Mouse (Mus musculus) thymus, postnatal 4 days (tissue): ENCODE results near the gene Frmd6.

Source experiments
- DNase-seq: peaks from one replicate; pipeline ENCODE4 v3.0.0; 2021

The Frmd6 gene

DNA sequence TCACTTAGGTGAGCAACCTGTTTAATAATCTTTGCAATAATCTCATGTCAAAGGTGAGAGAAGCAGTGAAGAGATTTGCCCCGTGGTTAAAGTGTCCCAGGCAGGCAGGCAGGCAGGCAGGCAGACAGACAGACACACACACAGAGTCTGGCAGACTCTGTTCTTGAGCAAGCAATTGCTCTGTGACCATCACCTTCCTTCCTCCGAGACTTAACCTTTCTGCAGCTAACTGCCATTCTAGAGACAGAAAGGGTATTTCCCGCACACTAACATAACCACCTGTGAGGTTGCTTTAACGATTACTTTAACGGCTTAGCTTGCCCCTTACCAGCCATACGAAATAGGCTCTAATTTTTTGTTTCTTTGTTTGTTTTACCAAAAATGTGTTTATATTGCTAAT, 30.4 kb downstream of the Frmd6 start:
- DNase-seq: no peak

- DNase-seq: no peak
These were observed 31.5 kb downstream of the Frmd6 start for GRCm38 (mm10) chr12:70856776-70857175.

DNA sequence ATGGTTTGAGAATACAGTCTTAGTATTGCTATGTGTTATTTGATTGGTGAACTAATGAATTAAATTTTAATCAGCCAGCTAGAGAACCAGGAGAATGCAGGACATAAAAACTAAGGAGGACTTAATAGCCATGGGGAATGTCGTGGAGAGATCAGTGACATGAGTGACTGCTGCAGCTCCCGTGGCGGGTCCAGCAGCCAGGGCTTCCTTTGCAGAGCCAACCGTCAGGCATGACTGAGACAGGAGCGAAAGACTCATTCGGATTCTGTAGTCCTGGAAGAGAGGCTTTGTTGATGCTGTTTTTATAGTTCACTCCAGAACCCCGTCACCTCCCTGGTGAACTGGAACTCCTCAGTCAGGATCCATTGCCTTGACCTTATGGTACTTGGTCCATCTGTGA, 38.0 kb downstream of the Frmd6 start:
- no peak for DNase-seq

- no peak for DNase-seq
These were observed 42.5 kb downstream of the Frmd6 start for GRCm38 (mm10) chr12:70867780-70868179.

DNA sequence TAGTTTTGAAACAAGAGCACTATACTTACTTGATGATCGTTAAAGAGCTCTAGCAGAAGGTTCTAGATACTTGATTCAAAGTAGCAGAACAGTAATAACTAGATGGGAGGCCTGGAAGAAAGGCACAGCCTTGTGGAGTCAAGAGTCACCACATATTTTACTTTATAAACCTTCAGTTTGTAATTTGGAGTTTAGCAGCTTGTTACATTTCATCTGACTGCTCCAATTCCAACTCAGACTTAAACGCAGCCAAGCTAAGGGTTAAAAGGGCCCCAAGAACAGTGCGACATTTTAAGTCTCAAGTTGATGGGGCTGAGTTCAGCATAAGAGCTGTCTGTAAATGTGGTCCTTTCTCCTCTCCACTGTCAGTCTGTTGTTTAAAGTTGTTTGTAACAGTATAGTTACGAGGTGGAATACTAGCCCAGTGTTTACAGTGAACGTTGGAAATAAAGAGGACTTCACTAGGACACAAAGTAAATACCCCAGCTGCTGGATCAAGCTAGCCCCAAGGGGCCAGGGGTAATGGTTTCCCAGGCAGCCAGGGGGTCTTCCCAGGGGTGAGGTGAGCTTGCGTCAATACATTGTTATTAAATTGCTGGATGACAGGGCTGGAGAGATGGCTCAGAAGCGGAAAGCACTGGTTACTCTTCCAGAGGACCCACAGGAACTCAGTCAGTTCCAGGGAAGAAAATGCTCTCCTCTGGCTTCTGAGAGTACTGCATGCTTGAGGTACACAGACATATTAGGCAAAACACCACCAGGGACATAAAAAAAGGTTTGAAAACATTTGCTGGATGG, 43.1 kb downstream of the Frmd6 start:
- DNase-seq: no peak

DNA sequence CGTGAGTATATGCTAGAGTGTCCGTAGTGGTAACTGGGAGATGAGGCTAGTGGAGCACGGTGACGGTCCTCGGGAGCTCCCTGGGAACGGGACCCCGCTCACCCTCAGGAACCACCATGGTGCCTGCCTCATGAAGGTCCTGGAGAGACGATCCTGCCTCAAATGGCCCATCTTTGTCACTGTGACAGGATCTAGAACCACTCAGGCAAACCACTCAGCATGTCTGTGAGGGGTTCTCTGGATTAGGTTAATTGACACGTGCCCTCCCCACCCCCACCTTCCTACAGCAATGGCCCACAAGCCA, 43.6 kb downstream of the Frmd6 start:
- no peak for DNase-seq

DNA sequence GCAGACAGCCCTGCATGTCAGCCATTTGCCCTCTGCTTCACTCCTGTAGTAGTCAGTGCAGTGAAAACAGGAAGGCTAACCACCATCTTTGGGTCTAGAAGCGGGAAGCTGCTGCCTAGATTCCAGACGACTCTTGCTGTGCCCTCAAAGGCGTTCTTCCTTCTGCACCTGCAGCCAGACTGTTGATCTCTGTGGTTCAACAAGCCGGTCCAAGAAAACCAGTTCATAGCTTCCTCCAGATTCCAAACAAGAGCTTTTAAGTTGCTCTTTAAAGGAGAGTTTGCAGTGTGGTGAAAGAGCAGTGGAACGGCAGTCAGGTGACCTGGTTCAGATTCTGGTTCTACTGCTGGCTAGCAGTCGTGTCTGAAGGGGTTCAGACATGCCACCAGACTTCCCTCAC, 48.2 kb downstream of the Frmd6 start:
- DNase-seq: peak; percentile 49

- no peak for DNase-seq
These were observed 51.1 kb downstream of the Frmd6 start for GRCm38 (mm10) chr12:70876270-70876998.

GRCm38 (mm10) chr12:70877926-70878710, 52.8 kb downstream of the Frmd6 start:
- no peak for DNase-seq

DNA sequence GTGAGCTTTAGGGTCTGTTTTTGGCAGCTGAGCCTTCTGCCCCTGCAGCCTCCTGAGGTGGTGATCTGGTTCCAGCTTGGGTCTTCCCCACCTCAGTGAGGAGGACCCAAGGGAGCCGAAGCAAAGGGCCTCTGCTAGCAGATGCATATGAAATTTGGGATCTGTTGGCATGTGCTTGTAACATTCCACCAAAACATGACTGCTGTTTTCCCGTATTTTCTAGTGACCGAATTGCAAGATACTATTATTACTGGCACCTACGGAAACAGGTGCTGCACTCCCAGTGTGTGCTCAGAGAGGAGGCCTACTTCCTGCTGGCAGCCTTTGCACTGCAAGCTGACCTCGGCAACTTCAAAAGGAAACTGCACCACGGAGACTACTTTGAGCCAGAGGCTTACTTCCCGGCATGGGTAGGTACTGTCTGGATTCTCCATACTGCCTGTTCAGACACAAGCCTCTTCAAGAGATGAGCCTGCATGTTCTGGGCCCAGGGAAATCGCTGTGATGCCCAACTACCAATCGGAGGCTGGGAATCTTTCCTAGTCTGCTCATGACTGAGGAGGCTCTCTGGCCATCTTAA, 55.2 kb downstream of the Frmd6 start:
- DNase-seq: peak; percentile 41

DNA sequence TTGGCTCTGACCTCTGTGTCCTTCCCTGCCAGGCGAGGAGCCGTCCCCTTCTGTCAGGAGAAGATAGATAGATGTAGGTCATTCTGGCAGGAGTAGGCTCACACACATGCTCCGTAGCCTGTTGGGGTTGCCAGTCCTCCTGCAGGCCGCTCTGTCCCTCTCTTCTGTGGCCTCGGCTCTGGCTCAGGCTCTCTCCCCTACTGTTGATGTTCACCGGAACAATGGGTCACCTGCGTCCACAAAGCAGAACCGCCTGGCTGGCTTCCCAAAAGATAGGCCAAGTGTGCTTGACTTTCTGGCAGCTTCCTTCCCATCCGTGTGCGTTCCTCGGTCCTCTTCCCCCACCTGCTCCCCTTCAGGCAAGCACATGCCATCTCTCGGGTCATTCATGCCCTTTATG, 56.0 kb downstream of the Frmd6 start:
- no peak for DNase-seq

GRCm38 (mm10) chr12:70881854-70882253, 56.5 kb downstream of the Frmd6 start:
- DNase-seq: no peak

- DNase-seq: no peak
These were observed 57.8 kb downstream of the Frmd6 start for GRCm38 (mm10) chr12:70883141-70883540.

DNA sequence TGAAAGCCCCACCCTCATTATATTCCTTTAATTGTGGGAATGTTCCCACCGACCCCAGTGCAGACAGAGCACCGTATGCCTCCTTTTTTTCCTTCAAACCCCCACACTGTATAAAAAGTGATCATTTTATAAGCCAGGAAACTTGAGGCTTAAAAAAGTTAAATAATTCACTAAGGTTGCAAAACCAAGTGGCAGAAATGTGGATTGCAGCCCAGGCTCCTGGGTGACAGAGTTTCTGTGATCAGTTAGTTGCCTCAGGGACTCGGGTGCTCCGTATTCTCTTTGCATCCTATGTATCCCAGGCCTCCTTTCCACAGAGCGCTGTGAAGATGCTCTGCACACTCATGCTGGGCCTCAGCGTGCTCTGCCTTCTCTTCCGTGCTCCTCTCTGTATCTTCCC, 58.8 kb downstream of the Frmd6 start:
- DNase-seq: no peak

DNA sequence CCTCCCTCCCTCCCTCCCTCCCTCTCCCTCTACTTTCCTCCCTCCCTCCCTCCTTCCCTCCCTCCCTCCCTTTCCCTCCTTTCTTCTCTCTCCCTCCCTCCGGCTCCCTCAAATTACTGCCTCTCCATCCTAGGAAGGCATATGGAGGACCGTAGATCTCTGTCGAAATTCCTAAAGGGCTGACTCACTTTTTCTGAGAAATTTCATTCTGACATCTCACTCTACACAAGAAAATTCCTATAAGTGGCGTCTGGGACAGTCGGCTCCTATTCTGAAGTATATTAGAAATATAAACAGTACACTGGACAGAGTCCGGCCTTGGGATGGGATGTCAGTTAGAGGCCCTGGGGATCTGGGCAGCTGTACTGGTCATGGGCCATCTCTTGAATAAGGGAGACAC, 59.7 kb downstream of the Frmd6 start:
- DNase-seq: no peak

DNA sequence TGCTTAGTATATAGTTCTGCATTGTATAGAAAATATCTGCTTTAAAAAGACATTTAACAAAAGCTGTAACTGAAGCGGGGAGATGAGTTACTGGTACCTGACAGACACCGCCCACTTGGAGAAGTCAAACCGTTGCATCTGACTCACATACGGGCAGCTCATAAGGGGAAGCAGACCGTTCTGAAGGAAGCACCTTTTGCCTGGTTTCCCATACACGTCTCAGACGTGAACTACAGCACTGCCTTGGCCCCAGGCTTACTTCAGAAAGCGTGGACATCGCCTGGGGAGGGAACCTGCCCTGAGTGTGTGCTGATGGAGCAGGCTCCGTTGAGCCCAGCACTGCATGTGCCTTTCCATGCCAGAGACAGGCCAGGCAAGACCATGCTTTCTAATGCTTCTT, 60.3 kb downstream of the Frmd6 start:
- DNase-seq: no peak

- no peak for DNase-seq
These were observed 65.1 kb downstream of the Frmd6 start for GRCm38 (mm10) chr12:70890405-70890804.

GRCm38 (mm10) chr12:70890874-70891470, 65.7 kb downstream of the Frmd6 start:
- no peak for DNase-seq

DNA sequence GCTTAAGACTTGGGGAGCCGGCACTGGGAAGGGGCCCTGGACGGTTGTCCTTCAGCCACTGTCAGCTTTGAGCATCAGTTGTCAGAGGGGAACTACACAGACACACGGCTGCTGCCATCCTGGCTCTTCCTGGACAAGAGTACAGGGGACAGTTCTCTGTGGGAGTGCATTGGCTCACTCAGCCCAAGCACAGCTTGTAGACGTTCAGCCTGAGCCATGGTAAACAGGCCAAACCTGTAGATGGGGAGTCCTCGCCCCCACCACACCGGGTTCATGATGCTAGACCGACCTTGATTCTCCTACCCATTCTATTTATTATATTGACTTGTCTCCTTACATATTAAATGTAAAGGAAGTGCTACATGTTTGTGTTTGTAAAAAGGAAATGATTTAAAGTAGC, 70.0 kb downstream of the Frmd6 start:
- DNase-seq: no peak

DNA sequence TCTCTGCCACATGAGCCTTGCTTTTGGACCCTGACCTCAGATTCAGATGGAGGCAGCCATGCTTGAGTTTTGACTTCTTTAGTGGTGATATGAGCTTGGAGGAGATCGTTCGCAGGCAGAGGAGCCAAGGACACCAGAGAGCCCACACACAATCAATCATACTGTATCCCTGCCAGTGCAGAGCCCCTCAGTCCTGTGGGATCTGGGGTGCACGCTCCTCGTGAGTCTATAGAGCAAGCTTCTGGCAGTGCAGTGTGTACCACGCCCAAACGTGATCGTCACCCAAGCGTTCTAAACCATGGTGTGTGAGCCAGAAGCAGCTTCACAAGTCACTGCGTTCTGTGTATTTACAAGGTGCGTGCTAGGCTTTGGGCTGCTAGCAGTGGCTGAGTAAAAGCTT, 70.8 kb downstream of the Frmd6 start:
- DNase-seq: no peak

DNA sequence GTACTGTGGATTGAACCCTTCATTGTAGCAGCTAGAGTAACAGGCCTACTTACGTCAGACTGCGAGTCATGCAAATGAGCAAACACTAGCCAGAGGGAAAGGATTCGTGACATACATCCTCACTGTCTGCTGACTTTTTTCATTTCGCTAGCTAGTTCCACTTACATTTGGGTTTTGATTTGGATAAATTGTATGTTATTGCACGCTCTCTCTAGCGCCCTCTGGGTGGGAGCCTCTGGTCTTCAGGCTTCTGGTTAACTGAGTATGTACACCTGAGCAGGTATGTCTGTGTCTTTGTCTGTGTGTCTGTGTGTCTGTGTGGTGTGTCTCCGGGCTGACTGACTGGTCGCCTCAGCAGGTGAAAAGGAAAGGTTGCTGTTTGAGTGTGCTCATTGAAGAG, 72.1 kb downstream of the Frmd6 start:
- DNase-seq: peak; percentile 79

DNA sequence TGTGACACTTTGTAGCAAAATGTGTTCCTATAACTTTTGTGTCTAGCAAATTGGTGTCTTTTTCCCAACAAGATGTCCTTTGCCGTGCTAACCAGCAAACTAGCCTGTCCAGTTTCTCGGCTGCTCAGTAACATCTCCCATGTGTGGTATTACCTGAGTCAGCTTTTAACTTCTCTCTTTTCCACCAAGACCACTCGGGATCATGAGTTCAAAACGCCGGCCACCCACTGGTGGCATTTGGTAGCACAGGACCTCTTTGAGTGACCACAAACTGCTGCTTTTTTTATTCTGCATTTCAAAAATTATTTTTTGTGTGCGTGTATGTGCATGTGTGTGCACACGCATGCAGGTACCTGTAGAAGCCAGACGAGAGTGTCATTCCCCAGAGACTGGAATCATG, 73.1 kb downstream of the Frmd6 start:
- DNase-seq: peak; percentile 42

DNA sequence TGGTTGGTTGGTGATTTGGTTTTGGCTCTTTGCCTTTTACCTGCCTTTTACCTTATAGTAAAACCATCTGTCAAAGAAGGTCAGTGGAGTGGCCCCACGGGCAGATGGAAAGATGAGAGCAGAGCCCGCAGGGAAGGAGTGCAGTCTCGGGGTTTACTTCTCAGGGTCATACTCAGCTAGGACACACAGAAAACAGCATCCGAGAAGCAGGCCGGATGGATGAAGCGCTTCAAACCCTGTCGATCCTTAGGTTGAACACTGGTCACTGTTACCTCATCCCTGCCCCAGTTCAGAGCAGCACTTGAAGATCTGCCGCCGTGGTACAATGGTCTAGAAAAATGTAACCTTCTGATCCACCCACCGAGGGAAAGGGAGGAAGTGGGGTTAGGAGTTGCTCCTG, 79.2 kb downstream of the Frmd6 start:
- DNase-seq: no peak
